Mouse (Mus musculus) lung, adult 2 months (tissue): ENCODE results near the gene Ank. TPM values are rescaled to one million over a fixed set of nuclear protein-coding genes. Genes with fewer than 3 reads are reported as not detected.

Experiments used
- DNase-seq: peaks from one replicate; pipeline ENCODE4 v3.0.0; 2022
- H3K4me1 ChIP-seq: fragments of 200-500 bp; 2 replicates; pipeline ENCODE4 v1.6.1; 2011; ENCODE audit warnings: low read length; ENCODE audit not compliant: control insufficient read depth, insufficient read depth
- H3K4me3 ChIP-seq: fragments of 200-500 bp; replicated peaks from 2 replicates; pipeline ENCODE3; 2011; ENCODE audit warnings: low read depth, mild to moderate bottlenecking, control low read depth, low read length; ENCODE audit errors: extremely low read depth
- CTCF ChIP-seq: fragments of 200-500 bp; IDR thresholded peaks from 2 replicates; pipeline ENCODE4 v1.5.1; 2011; ENCODE audit warnings: mild to moderate bottlenecking, low read length, control low read depth; ENCODE audit not compliant: insufficient read depth
- POLR2A ChIP-seq: fragments of 200-500 bp; IDR thresholded peaks from 2 replicates; pipeline ENCODE4 v1.6.1; 2011; ENCODE audit warnings: low read depth, mild to moderate bottlenecking, control low read depth, low read length, borderline replicate concordance; ENCODE audit errors: extremely low read depth
- WGBS: fragments of 180-500 bp; shearing (Covaris S2); methylation state at CpG from one replicate; pipeline ENCODE4 v1.1.7; 2018; 5-methylcytosine and 5-hydroxymethylcytosine counted together
- polyA plus RNA-seq: library from polyadenylated mRNA; depleted of rRNA; stranded (reverse); fragments of >200 nt; gene quantifications from 2 replicates; pipeline ENCODE4 v1.2.3, GENCODE M21; 2012; rRNA removed

Ank gene
- polyA plus RNA-seq, 1 experiment, result 26.4 TPM

DNA sequence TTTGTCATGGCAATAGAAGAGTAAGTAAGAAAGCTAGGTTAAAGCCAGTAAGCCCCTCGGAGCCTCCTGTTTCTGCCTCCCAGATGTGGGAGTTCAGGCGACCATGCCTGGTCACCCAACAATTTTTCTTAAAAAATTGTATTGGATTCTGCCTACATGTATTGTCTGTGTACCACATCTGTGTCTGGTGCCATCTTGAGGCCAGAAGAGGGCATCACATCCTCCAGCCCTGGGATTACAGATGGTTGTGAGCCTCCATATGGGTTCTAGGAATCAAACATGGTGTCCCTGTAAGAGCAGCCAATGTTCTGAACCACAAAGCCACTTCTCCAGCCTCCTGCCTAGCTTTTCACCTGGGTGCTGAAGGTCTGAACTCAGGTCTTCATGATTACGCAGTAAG, 176.4 kb downstream of the Ank start:
- DNase-seq, result peak; percentile 40
- TF ChIP-seq POLR2A (no peak), CTCF (peak; percentile 78)

More for the DNA sequence above, 176.4 kb downstream of the Ank start:
- H3K4me1 ChIP-seq, result no peaks in the 10 kb centered on the region
- WGBS, result 86% methylated on average over 3 of the region's 3 CpGs
- no peak overlapping the region for H3K4me3 ChIP-seq

Other genes with a start within 250 kb of the Ank start
- gene Otulin, start 164.0 kb downstream of the Ank start, polyA plus RNA-seq, result 16.4 and 23.7 TPM in 2 replicates
- 7.5 and 9.9 TPM in 2 replicates for gene Otulinl, start 214.9 kb downstream of the Ank start, polyA plus RNA-seq